Mouse (Mus musculus) stomach, embryonic 14.5 days (tissue): ENCODE results near the gene Tmem19. TPM values are rescaled to one million over a fixed set of nuclear protein-coding genes. Genes with fewer than 3 reads are reported as not detected.
A peak's percentile ranks its signal among the peaks of the same experiment; 100 is the strongest.

ENCODE experiments used
- ATAC-seq: fragments of 200-750 bp; cut with Nextera tagmentation; 2 replicates; pipeline ENCODE4 v1.8.0; 2017; ENCODE audit warnings: low read depth, moderate TSS enrichment; ENCODE audit not compliant: insufficient number of reproducible peaks, insufficient read depth, low FRiP score
- H3K27ac ChIP-seq: fragments of 300-500 bp; sonication (generic); 2 replicates; pipeline ENCODE4 v1.5.1; 2014; ENCODE audit warnings: mild to moderate bottlenecking, low read length, moderate library complexity, mixed read lengths
- H3K27me3 ChIP-seq: fragments of 300-500 bp; sonication (generic); 2 replicates; pipeline ENCODE4 v1.6.1; 2014; ENCODE audit warnings: low read length, control low read depth, mixed read lengths; ENCODE audit not compliant: control insufficient read depth, insufficient read depth
- H3K36me3 ChIP-seq: fragments of 300-500 bp; sonication (generic); 2 replicates; pipeline ENCODE4 v1.6.1; 2014; ENCODE audit warnings: mild to moderate bottlenecking, control low read depth, low read length, moderate library complexity, mixed read lengths; ENCODE audit not compliant: control insufficient read depth, insufficient read depth
- H3K4me1 ChIP-seq: fragments of 300-500 bp; sonication (generic); 2 replicates; pipeline ENCODE4 v1.6.1; 2014; ENCODE audit warnings: low read length, control low read depth, mixed read lengths; ENCODE audit not compliant: control insufficient read depth, insufficient read depth
- H3K4me2 ChIP-seq: fragments of 300-500 bp; sonication (generic); replicated peaks from 2 replicates; pipeline ENCODE4 v1.6.1; 2014; ENCODE audit warnings: low read depth, low read length, control low read depth
- H3K4me3 ChIP-seq: fragments of 300-500 bp; sonication (generic); 2 replicates; pipeline ENCODE4 v1.5.1; 2014; ENCODE audit warnings: low read depth, low read length, control low read depth
- H3K9ac ChIP-seq: fragments of 300-500 bp; sonication (generic); replicated peaks from 2 replicates; pipeline ENCODE4 v1.6.1; 2014; ENCODE audit warnings: low read depth, mild to moderate bottlenecking, control low read depth, low read length, moderate library complexity, mixed read lengths
- H3K9me3 ChIP-seq: fragments of 300-500 bp; sonication (generic); 2 replicates; pipeline ENCODE4 v1.6.1; 2016; ENCODE audit warnings: low read depth, low read length, control low read depth; ENCODE audit not compliant: control insufficient read depth
- WGBS: fragments of 180-500 bp; shearing (Covaris S2); extraction: QIAGEN DNeasy Blood & Tissue Kit; methylation state at CpG from one replicate; pipeline ENCODE4 v1.1.7; 2014; 5-methylcytosine and 5-hydroxymethylcytosine counted together
- polyA plus RNA-seq: library from polyadenylated mRNA; unstranded; fragments of >200 nt; fragmentation: Nextera tagmentation; extraction: Ambion mirVana; gene quantifications from 2 replicates; pipeline ENCODE4 v1.2.1, GENCODE M21; 2014

Gene Tmem19
- polyA plus RNA-seq: 32.4 and 40.3 TPM in 2 replicates

- Histone ChIP-seq H3K9me3 (no peaks in the 10 kb centered on the region), H3K4me3 (peak within 1 kb of the TSS; percentile 48), H3K4me1 (no peaks in the 10 kb centered on the region; the same call in 1 of the 2 replicates), H3K36me3 (no peaks in the 10 kb centered on the region; the same call in 1 of the 2 replicates), H3K27ac (peak within 1 kb of the TSS; percentile 91), H3K4me2 (peak within 1 kb of the TSS; percentile 72), H3K9ac (peak within 1 kb of the TSS; percentile 30), H3K27me3 (no peaks in the 10 kb centered on the region)
- under 1% methylated on average over 58 of the region's 58 CpGs for WGBS
- ATAC-seq: peak; percentile 98
These were observed at the start of gene Tmem19 for GRCm38 (mm10) chr10:115361840-115362622. Tmem19 (minus strand) TSS chr10:115362501.

DNA sequence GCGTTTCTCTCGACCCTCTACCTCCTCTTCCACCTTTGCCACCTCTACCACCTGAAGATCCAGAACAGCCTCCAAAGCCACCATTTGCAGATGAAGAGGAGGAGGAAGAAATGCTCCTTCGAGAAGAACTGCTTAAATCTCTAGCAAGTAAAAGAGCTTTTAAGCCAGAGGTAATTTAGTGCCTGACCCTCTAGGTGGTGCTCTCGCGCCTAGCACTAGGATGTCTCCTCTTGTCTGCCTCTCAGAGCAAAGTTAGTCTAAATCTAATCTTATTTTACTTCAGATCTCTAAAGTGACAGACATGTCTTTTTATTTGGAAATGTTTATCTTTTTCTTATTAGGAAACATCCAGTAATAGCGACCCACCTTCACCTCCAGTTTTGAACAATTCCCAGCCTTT is 44.1 kb upstream of the Tmem19 start:
- no peaks in the 10 kb centered on the region for H3K4me1 ChIP-seq
- H3K27ac ChIP-seq: no peak overlapping the region
- no peak for ATAC-seq
- 69% methylated on average over 6 of the region's 6 CpGs for WGBS
- H3K27me3 ChIP-seq: no peaks in the 10 kb centered on the region
- H3K4me2 ChIP-seq: no peak overlapping the region
- no peak overlapping the region for H3K4me3 ChIP-seq
- H3K9me3 ChIP-seq: no peaks in the 10 kb centered on the region
- peaks cover 59% of the 10 kb centered on the region for H3K36me3 ChIP-seq
- H3K9ac ChIP-seq: no peak overlapping the region

GRCm38 (mm10) chr10:115391896-115392295 is 29.6 kb upstream of the Tmem19 start:
- Histone ChIP-seq H3K9me3 (no peaks in the 10 kb centered on the region), H3K36me3 (peaks cover 23% of the 10 kb centered on the region), H3K27me3 (no peaks in the 10 kb centered on the region), H3K4me2 (no peak overlapping the region), H3K4me1 (peaks cover 14% of the 10 kb centered on the region), H3K27ac (no peak overlapping the region), H3K9ac (no peak overlapping the region), H3K4me3 (no peak overlapping the region)
- 91% methylated on average over 1 of the region's 1 CpGs for WGBS
- no peak for ATAC-seq

DNA sequence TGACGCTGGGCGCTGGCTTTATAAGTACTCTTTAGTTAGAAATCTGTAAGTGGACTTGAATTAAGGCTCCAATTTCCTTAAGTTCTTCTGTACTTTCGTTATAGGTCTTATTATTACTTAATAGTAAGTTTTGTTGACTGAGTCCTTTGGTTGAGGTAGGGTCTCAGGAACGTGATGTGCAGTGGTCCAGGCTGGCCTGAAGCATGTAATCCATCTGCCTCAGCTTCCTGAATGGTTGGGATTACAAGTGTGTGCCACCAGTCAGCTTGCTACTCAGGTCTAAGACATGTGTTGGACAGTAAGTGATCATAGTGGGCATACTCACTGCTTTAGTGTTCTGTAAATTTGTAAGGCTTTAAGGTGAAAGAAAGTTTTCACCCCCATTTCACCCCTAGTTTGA is 28.8 kb upstream of the Tmem19 start:
- no peak overlapping the region for H3K9ac ChIP-seq
- H3K9me3 ChIP-seq: no peaks in the 10 kb centered on the region
- H3K4me1 ChIP-seq: peaks cover 17% of the 10 kb centered on the region
- ATAC-seq: no peak
- WGBS: 91% methylated on average over 4 of the region's 4 CpGs
- peaks cover 23% of the 10 kb centered on the region for H3K36me3 ChIP-seq
- H3K4me2 ChIP-seq: no peak overlapping the region
- H3K27me3 ChIP-seq: no peaks in the 10 kb centered on the region
- H3K27ac ChIP-seq: no peak overlapping the region
- no peak overlapping the region for H3K4me3 ChIP-seq

- Histone ChIP-seq H3K9ac (no peak overlapping the region), H3K4me1 (peaks cover 17% of the 10 kb centered on the region), H3K4me2 (no peak overlapping the region)
These were observed 25.6 kb upstream of the Tmem19 start for GRCm38 (mm10) chr10:115387891-115388290.

DNA sequence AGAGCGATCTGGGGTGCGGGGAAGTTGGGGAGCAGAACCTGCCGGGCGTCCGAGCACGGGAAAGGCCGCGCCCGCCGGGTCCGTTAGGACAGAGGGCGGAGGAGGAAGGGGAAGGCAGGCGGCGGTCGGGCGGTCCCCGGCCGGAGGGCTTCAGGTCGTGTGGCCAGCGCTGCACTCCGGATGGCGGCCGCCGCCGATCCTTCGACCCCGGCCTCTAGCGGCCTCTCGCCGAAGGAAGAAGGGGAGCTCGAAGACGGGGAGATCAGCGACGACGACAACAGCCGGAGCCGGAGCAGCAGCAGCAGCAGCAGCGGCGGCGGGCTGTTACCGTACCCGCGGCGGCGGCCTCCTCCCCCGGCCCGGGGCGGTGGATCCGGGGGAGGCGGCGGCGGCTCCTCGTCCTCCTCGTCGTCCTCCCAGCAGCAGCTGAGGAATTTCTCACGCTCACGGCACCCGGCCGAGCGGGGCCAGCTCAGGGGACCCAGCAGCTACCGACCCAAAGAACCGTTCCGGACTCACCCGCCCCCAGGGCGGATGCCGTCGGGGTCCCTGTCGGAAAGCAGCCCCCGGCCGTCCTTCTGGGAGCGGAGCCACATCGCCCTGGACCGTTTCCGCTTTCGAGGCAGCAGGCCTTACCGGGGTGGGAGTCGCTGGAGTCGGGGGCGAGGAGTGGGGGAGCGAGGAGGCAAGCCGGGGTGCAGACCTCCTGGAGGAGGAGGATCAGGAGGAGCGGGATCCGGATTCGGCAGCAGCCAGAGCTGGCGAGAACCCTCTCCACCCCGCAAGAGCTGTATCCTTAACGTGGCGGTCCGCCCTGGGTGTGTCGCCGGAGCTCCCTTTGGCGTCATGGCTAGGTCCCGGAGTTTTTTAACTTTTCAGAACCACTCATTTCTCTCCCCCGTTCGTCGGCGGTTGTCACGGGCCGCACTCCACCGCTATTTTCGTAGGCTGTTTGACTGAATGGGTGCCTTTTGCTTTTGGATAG is 23.0 kb upstream of the Tmem19 start:
- peak overlapping the region; percentile 85 for H3K4me2 ChIP-seq
- no peaks in the 10 kb centered on the region for H3K27me3 ChIP-seq
- no peaks in the 10 kb centered on the region for H3K9me3 ChIP-seq
- peak overlapping the region; percentile 94 for H3K9ac ChIP-seq
- under 1% methylated on average over 89 of the region's 101 CpGs for WGBS
- peaks cover 11% of the 10 kb centered on the region for H3K36me3 ChIP-seq
- peak overlapping the region; percentile 98 for H3K27ac ChIP-seq
- H3K4me3 ChIP-seq: peak overlapping the region; percentile 96
- ATAC-seq: peak; percentile 2
- H3K4me1 ChIP-seq: peaks cover 24% of the 10 kb centered on the region

More at GRCm38 (mm10) chr10:115387891-115388290, 25.6 kb upstream of the Tmem19 start:
- WGBS: 86% methylated on average over 3 of the region's 3 CpGs
- no peak overlapping the region for H3K4me3 ChIP-seq
- H3K27ac ChIP-seq: no peak overlapping the region
- no peak for ATAC-seq
- H3K27me3 ChIP-seq: no peaks in the 10 kb centered on the region
- H3K9me3 ChIP-seq: no peaks in the 10 kb centered on the region
- peaks cover 20% of the 10 kb centered on the region for H3K36me3 ChIP-seq

- Histone ChIP-seq H3K9me3 (no peaks in the 10 kb centered on the region), H3K4me2 (peak within 1 kb of the TSS; percentile 85), H3K9ac (peak within 1 kb of the TSS; percentile 94), H3K36me3 (peaks cover 5% of the 10 kb centered on the region), H3K27me3 (no peaks in the 10 kb centered on the region), H3K27ac (peak within 1 kb of the TSS; percentile 98), H3K4me1 (peaks cover 24% of the 10 kb centered on the region), H3K4me3 (peak within 1 kb of the TSS; percentile 96)
- WGBS: 0% methylated on average over 64 of the region's 65 CpGs
- peak; percentile 98 for ATAC-seq
These were observed 22.1 kb upstream of the Tmem19 start, which contains the start of the genes Thap2 and Zfc3h1 for GRCm38 (mm10) chr10:115384221-115385017. Thap2 (minus strand) TSS chr10:115384443. Zfc3h1 (plus strand) TSS chr10:115384959.
